Mouse (Mus musculus) gastrocnemius, adult 2 months (tissue): ENCODE measurements around the gene Rapgef1. TPM values are rescaled to one million over a fixed set of nuclear protein-coding genes. Genes with fewer than 3 reads are reported as not detected.
A peak's percentile ranks its signal among the peaks of the same experiment; 100 is the strongest.

Experiments
- DNase-seq: peaks from one replicate; pipeline ENCODE4 v3.0.0; 2022
- H3K27ac ChIP-seq: fragments of 200-600 bp; 2 replicates; pipeline ENCODE4 v1.8.1; 2022; ENCODE audit warnings: mild to moderate bottlenecking
- H3K4me3 ChIP-seq: fragments of 200-600 bp; 2 replicates; pipeline ENCODE4 v1.8.1; 2022; ENCODE audit warnings: mild to moderate bottlenecking, moderate library complexity
- CTCF ChIP-seq: fragments of 200-600 bp; IDR thresholded peaks from 2 replicates; pipeline ENCODE4 v1.8.1; 2022; ENCODE audit warnings: antibody characterized with exemption, mild to moderate bottlenecking, moderate library complexity
- intact Hi-C: fragments of 180-260 bp; cut with DNase I; formaldehyde crosslinking; loops from one replicate; pipeline ENCODE4 v1.15.1; 2025
- total RNA-seq, 2 experiments: library from RNA; stranded (reverse); gene quantifications; 2 replicates each; pipeline ENCODE4 v1.2.3; 2021

The Rapgef1 gene
- total RNA-seq, 2 experiments from 2014 or later: 135 to 139 TPM

DNA sequence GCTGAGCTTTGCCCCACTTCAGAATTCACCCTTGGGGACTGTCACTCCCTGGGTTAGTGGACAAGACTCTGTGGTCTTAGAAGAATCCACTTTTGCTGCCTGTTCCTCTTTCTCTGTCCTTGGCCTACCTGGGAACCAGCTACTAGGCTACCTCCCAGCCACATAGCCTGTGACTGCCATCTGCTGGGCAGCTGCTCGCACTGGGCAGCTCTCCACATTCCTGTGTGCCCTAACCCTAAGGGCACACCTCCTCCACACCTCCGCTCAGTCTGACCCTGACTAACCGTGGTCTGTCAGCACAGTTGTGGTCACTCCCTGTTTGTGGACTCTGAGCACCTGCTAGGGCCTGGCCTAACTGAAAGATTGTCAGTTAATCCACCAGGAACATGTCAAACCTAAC lies 112.0 kb downstream of the Rapgef1 start:
- peak; percentile 81 for DNase-seq
- peak; percentile 80 for TF ChIP-seq CTCF
- Histone ChIP-seq H3K27ac (peak overlapping the region; percentile 35; the same call in 1 of the 2 replicates), H3K4me3 (no peak overlapping the region)
- intact Hi-C loops: loop anchor here (1.0 kb wide), 1 partner anchor 111 kb away; no protein-coding TSS in a partner anchor

DNA sequence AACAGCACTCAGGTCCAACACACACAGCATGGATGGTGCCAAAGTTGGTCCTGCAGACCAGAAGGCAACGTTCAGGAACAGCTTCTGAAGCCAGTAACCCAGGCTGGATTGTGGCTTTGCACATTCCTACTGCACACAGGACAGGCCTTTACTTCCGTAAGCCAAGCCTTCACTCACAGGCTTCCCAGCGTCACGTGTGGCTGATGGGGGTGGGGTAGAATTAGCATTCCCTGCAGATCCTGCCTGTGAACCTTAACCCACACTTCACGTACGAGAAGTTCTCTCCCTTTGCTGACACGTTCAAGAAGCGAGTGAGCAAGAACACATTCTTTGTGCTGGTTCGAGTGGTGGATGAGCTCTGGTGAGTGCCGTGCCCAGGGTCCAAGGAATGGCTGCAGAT lies 113.0 kb downstream of the Rapgef1 start:
- intact Hi-C loops: no loop called here
- Histone ChIP-seq H3K4me3 (no peak overlapping the region), H3K27ac (no peak overlapping the region)
- DNase-seq: no peak
- no peak for TF ChIP-seq CTCF

DNA sequence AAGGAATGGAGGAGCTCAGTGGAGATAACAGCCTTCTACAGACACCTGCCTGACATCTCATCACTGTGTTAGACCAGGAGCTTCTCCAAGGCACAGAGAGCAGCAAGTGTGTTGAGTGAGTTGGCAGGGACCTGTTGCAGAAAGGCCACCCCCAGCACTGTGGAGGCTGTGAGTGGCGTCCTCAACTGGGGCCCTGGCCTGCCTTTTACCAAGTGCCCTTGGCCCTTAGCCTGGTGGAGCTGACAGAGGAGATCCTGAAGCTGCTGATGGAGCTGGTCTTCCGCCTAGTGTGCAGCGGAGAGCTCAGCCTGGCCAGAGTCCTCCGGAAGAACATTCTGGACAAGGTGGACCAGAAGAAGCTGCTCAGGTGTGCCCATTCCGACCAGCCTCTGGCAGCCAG lies 113.8 kb downstream of the Rapgef1 start:
- intact Hi-C loops: no loop called here
- Histone ChIP-seq H3K27ac (no peak overlapping the region), H3K4me3 (no peak overlapping the region)
- no peak for TF ChIP-seq CTCF
- no peak for DNase-seq

DNA sequence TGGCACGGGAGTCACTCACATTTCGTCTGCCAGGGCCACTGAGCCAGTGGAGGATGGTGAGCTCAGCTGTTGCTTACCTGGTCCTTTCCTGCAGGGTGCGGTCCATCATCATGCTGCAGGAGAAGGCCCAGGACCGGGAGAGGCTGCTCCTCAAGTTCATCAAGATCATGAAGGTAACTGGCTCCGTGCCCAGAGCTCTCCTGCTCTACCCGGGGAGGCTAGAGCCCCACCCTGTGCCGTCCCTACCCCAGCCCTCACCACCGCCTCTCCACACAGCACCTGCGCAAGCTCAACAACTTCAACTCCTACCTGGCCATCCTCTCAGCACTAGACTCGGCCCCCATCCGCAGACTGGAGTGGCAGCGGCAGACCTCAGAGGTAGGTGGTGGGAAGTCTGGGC lies 116.2 kb downstream of the Rapgef1 start:
- intact Hi-C loops: no loop called here
- TF ChIP-seq CTCF: no peak
- no peak overlapping the region for H3K4me3 ChIP-seq
- DNase-seq: no peak
- no peak overlapping the region for H3K27ac ChIP-seq

DNA sequence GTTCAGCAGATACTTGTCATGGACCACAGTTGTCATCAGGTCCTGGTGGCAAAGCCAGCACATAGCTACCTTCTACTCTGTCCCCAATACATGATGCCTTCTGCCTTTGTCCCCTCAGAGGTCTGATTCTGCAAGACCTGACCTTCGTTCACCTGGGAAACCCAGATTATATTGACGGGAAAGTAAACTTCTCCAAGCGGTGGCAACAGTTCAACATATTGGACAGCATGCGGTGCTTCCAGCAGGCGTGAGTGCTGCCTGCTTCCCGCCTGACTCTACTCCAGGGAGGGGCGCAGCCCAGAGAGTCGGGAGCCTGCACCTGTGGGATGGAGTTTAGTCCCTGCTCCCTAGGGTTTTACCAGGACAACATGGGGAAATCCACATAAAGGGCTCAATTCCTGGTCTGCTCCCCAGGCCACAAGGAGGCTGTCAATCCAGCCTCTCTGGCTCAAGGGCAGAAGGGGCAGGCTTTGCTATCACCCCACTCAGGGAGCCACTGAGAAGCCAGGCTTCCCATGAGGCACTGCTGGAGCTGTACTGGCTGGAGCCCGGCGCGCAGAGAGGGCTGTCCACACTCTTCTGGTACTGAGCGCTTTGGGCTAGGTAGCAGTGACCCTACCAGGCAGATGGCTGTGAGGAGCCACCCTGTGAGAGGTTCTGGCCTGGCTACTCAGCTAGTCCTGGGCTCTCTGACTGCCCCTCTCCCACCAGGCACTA lies 117.8 kb downstream of the Rapgef1 start:
- no peak for DNase-seq
- TF ChIP-seq CTCF: no peak
- intact Hi-C loops: no loop called here
- Histone ChIP-seq H3K4me3 (no peak overlapping the region), H3K27ac (no peak overlapping the region)

DNA sequence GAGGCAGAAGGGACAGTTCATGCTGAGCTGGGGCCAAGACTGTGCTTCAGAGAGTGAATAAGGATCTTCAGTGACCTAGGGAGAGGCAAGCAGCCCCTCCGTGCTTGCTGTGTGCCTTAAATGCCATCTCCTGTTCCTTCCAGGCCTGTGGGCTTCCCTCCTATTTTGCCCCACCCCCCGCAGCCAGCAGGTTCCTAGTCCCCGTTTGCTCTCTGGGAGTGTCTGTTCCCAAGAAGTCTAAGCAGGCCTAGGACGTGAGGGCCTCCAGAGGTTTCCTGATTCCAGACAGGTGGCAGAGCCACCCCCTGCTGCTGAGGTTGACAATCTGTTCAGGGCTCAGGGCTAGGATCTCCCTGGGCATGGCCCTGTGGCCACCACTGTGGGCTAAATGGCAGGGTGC lies 119.3 kb downstream of the Rapgef1 start:
- no peak for DNase-seq
- intact Hi-C loops: no loop called here

DNA sequence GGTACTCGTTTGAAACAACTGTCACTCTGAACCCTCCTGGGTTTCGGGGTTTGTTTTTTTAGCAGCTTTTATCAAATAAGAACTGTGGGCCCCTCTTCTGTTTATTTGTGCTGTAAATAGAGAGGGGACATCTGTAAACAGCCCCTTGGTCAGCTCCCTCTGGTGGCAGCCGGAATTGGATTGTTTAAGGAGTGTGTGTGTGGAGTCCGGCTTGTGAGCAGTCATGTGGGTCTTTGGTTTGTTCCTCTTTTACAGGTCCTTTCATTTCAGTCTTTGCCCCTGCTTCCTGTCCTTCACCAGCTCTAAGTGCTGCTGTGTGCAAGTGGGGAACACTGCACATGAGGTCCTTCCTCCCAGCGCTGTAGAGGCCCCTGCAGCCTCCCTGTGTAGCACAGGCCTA lies 119.8 kb downstream of the Rapgef1 start:
- intact Hi-C loops: no loop called here
- Histone ChIP-seq H3K27ac (no peak overlapping the region; the same call in 1 of the 2 replicates), H3K4me3 (no peak overlapping the region)
- DNase-seq: no peak
- peak; percentile 8; the same call in 1 of the 2 replicates for TF ChIP-seq CTCF

More for the DNA sequence above, 119.3 kb downstream of the Rapgef1 start:
- H3K4me3 ChIP-seq: no peak overlapping the region
- no peak for TF ChIP-seq CTCF
- no peak overlapping the region for H3K27ac ChIP-seq

DNA sequence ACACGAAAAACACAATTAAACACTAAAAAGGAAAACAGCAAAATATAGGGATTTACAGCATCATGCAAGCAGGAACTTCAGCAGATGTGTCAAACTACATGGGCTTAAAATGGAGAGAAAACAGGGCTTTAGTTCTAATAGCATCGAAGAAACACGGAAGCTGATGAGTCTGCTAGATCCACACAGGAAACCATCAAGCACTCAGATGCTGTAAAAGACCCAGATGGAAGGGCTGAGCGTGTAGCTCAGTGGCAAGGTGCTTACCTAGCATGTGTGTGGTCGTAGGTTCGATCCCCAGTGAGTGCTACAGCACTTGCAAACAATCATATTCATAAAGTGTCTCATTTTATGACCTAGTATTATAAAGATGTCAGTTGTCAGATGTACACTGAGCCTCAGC lies 121.7 kb downstream of the Rapgef1 start:
- H3K4me3 ChIP-seq: no peak overlapping the region

DNA sequence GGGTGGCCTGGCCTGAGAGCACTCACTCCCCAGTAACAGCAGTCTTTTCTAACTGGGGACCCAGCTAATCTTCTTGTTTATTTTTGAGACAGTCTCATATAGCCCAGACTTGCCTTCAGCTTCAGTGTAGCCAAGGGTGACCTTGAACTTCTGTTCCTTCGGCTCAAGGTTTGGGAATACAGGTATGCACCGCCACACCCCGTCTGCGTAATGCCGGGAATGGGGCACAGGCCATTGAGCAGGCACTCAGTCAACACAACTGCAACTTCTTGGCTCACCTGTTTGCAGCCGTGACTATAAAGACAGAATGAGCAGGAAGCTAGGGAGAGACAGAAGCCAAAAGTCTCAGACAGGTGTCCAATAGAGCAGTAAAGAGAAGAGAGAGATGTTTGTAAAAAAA lies 124.7 kb downstream of the Rapgef1 start:
- DNase-seq: no peak
- no peak for TF ChIP-seq CTCF
- H3K4me3 ChIP-seq: no peak overlapping the region
- H3K27ac ChIP-seq: no peak overlapping the region
- intact Hi-C loops: no loop called here

More for the DNA sequence above, 121.7 kb downstream of the Rapgef1 start:
- no peak for DNase-seq
- TF ChIP-seq CTCF: no peak
- intact Hi-C loops: no loop called here
- no peak overlapping the region for H3K27ac ChIP-seq

DNA sequence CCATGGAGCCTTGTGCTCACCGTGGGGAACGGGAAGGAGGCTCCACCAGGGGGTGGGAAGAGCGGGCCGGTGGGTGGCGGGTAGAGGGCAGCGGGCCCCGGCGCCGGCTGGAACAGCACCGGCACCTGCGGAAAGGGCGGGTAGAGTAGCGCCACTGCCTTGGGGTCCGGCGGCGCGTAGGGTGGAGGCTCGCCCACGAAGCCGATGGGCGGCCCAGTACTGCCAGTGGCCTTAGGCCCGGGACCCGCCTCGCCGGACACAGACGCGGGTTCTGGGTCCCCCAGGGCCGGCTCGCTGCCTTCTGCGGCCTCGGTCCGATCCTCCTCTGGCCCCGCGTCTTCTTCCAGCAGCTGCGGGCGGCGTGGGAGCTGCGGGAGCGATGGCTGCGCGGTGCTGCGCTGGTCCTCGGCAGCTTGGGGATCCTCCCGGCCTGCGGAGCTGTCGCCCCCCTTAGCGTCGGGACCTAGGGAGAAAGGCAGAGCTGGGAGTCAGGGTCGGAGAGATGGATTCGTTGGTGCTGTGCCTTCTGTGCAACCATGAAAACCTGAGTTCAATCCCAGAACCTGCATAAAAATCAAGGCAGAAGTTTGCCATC lies 127.8 kb downstream of the Rapgef1 start:
- H3K4me3 ChIP-seq: peak overlapping the region; percentile 55
- no peak for TF ChIP-seq CTCF

DNA sequence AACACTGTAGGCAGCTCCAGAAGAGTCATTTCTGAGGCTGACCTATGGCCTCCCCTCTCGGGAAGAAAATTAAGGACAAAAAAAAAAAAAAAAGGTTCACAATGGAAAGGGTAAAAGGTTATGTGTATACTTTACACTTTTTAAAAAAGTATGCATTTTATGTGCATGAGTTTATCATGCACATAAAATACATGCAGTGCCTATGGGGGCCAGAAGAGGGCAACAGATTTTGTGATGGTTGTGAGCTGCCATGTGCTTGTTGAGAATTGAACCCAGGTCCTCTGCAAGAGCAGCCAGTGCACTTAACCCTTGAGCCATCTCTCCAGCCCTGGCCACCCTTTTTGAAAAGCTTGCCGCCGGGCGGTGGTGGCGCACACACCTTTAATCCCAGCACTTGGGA lies 128.3 kb downstream of the Rapgef1 start:
- Histone ChIP-seq H3K4me3 (no peak overlapping the region), H3K27ac (no peak overlapping the region)
- intact Hi-C loops: no loop called here
- TF ChIP-seq CTCF: peak; percentile 40
- no peak for DNase-seq

More for the DNA sequence above, 127.8 kb downstream of the Rapgef1 start:
- intact Hi-C loops: no loop called here
- no peak for DNase-seq
- H3K27ac ChIP-seq: no peak overlapping the region

DNA sequence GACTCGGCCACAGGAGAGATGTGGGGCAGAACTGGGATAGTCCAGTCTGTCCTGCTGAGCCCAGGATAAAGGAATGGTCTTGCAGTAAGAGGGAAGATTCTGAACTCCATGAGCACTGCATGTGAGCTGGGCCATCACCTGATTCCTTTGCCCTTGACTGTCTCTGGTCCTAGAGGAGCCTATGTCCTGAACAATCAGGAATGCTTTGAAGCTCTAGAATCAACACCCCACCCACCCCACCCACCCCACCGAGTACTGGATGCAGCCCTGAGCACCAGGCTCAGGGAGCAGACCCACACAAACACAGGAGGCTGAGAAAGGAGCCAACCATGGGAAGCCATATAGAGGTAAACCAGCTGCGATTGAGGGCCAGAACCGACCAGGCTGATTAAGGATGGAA lies 129.0 kb downstream of the Rapgef1 start:
- intact Hi-C loops: no loop called here
- no peak for DNase-seq
- TF ChIP-seq CTCF: no peak
- Histone ChIP-seq H3K27ac (no peak overlapping the region), H3K4me3 (no peak overlapping the region)

DNA sequence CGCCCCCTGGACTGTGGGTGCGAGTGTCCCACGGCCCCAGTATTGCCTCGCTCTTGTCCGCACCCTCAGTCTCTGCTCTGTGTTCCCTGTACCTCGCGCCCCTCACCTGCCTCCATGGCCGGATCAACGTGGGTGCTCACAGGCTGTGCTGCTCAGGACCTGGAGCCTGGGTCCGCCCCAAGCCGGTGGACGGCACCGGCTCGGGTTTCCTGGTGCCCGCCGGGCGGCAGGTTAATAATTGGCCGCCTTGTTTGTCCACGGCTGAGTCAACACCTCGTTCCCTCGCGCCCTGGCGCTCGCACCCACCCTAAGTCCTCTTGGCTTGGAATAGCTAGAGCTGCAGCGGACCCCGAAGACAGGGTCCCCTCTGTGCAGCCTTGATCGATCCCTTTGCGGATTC lies 132.0 kb downstream of the Rapgef1 start, which contains the start of gene Gm13420:
Gm13420 (minus strand) TSS at position 189 of the 400 bp plus-strand sequence.
- no peak for DNase-seq
- TF ChIP-seq CTCF: no peak
- no peak within 1 kb of the TSS for H3K27ac ChIP-seq
- intact Hi-C loops: no loop called here
- H3K4me3 ChIP-seq: no peak within 1 kb of the TSS

DNA sequence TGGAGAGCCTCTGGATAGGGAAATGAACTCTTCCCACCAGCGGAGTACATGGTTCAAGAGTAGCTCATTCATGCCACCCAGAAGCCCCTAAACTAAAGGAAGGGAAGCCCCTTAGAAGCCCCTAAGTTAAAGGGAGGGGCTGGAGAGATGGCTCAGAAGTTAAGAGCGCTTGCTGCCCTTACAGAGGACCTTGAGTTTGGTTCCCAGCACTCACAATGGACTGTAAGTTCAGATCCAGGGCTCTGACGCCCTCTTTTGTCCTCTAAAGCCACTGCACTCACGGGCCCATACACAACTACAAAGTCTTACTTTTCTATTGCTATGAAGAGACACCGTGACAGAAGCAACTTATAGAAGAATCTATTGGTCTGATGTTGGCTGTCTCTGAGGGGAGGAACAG lies 132.9 kb downstream of the Rapgef1 start:
- intact Hi-C loops: no loop called here
- TF ChIP-seq CTCF: no peak

More for the DNA sequence above, 132.9 kb downstream of the Rapgef1 start:
- H3K27ac ChIP-seq: no peak overlapping the region
- no peak overlapping the region for H3K4me3 ChIP-seq
- no peak for DNase-seq
